Mouse (Mus musculus) stomach, postnatal 0 days (tissue): ENCODE measurements at regions not wholly inside any gene's neighbourhood (a gene's known extent, or its start where the extent isn't known, plus 50 kb on each side); places are given as distances from the start of the nearest gene placed in this dataset.

ENCODE experiments used
- ATAC-seq: fragments of 200-750 bp; cut with Nextera tagmentation; 2 replicates; pipeline ENCODE4 v1.8.0; 2017; ENCODE audit not compliant: low FRiP score, low TSS enrichment
- DNase-seq: peaks from one replicate; pipeline ENCODE4 v3.0.0-alpha.2; 2016; ENCODE audit warnings: low spot score
- H3K27ac ChIP-seq: fragments of 300-500 bp; sonication (generic); replicated peaks from 2 replicates; pipeline ENCODE4 v1.5.1; 2014; ENCODE audit warnings: mild to moderate bottlenecking, control low read depth
- H3K27me3 ChIP-seq: fragments of 300-500 bp; sonication (generic); 2 replicates; pipeline ENCODE4 v1.6.1; 2014; ENCODE audit warnings: low read length; ENCODE audit not compliant: control insufficient read depth, insufficient read depth
- H3K36me3 ChIP-seq: fragments of 300-500 bp; sonication (generic); 2 replicates; pipeline ENCODE4 v1.6.1; 2014; ENCODE audit warnings: low read length, mixed read lengths; ENCODE audit not compliant: control insufficient read depth, insufficient read depth
- H3K4me1 ChIP-seq: fragments of 300-500 bp; sonication (generic); replicated peaks from 2 replicates; pipeline ENCODE4 v1.6.1; 2014; ENCODE audit warnings: antibody characterized with exemption; ENCODE audit not compliant: control insufficient read depth, insufficient read depth
- H3K4me2 ChIP-seq: fragments of 300-500 bp; sonication (generic); replicated peaks from 2 replicates; pipeline ENCODE4 v1.6.1; 2014; ENCODE audit warnings: low read depth, mild to moderate bottlenecking, control low read depth, moderate library complexity
- H3K4me3 ChIP-seq: fragments of 300-500 bp; sonication (generic); 2 replicates; pipeline ENCODE4 v1.5.1; 2014; ENCODE audit warnings: low read depth, low read length, control low read depth
- H3K9ac ChIP-seq: fragments of 300-500 bp; sonication (generic); 2 replicates; pipeline ENCODE4 v1.6.1; 2014; ENCODE audit warnings: mild to moderate bottlenecking, low read length, control low read depth, mixed read lengths
- H3K9me3 ChIP-seq: fragments of 300-500 bp; sonication (generic); 2 replicates; pipeline ENCODE4 v1.6.1; 2016; ENCODE audit warnings: low read length; ENCODE audit not compliant: control insufficient read depth
- CTCF ChIP-seq: IDR thresholded peaks from 2 replicates; pipeline ENCODE4 v1.5.1; 2016; ENCODE audit warnings: antibody characterized with exemption, low read depth, mild to moderate bottlenecking, moderate library complexity
- EP300 ChIP-seq: optimal IDR thresholded peaks from 2 replicates; pipeline ENCODE3; 2016; ENCODE audit warnings: antibody characterized with exemption
- WGBS: fragments of 180-500 bp; shearing (Covaris S2); extraction: QIAGEN DNeasy Blood & Tissue Kit; methylation state at CpG from one replicate; pipeline ENCODE4 v1.1.7; 2014; 5-methylcytosine and 5-hydroxymethylcytosine counted together

DNA sequence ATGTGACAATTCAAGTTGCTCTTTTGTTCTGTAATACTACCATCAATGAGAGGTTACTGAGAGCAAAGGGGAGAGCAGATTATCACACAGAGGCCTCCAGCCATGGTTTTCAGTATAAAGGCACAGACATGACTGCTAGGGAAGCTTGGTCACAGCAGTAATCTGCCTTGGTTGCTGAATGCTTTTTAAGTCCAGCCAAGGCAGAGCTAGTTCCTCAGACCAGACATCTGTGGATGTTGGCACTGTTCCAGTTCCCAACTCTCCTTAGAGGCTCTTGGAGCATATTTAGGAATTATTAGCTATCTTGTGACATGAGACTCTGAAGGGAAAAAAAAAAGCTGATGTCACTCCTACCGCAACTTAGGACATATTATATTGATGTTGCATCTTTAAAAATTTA is 347.5 kb downstream of the Hsfy2 start:
- no peaks in the 10 kb centered on the region for H3K36me3 ChIP-seq
- H3K27me3 ChIP-seq: no peaks in the 10 kb centered on the region
- no peak for ATAC-seq
- TF ChIP-seq CTCF: no peak
- TF ChIP-seq EP300: no peak
- DNase-seq: no peak
- no peaks in the 10 kb centered on the region for H3K9me3 ChIP-seq
- 61% methylated on average over 1 of the region's 1 CpGs for WGBS
- no peak overlapping the region for H3K9ac ChIP-seq
- H3K4me3 ChIP-seq: no peak overlapping the region
- no peak overlapping the region for H3K27ac ChIP-seq
- no peaks in the 10 kb centered on the region for H3K4me1 ChIP-seq
- H3K4me2 ChIP-seq: no peak overlapping the region

DNA sequence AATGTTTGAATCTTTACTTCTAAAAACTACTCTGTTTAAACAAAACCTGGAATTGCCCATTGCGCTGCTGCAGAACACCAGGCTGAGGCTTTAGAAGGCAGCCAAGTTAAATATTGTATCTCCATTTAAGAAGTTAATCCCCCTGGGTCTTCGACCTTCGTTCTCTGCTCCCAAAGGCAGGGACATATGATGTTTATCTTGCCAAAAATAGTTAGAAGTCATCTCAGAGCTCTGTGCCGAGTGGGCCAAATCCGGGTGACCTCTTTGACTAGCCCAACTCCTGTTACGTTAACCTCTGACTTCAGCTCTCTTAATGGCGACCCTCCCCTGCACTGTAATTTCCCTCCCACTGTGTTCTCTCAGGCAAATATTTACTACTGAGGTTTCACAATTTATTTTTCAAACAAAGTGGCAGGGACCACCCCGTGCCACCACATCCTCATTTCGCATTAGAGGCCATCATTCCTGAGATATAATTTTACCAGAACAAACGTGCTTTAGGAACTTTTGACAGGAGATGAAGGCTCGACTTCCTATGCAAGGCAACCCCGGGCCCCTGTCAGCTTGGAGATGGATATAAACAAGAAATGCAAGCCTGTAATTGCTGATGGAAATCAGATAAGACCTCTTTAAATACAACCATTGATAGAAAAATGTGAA is 350.7 kb downstream of the Hsfy2 start:
- H3K4me1 ChIP-seq: no peaks in the 10 kb centered on the region
- H3K36me3 ChIP-seq: no peaks in the 10 kb centered on the region
- H3K4me2 ChIP-seq: no peak overlapping the region
- TF ChIP-seq EP300: no peak
- no peak for TF ChIP-seq CTCF
- no peaks in the 10 kb centered on the region for H3K27me3 ChIP-seq
- no peak overlapping the region for H3K9ac ChIP-seq
- H3K9me3 ChIP-seq: no peaks in the 10 kb centered on the region
- H3K4me3 ChIP-seq: no peak overlapping the region
- ATAC-seq (no peak), DNase-seq (no peak)
- H3K27ac ChIP-seq: no peak overlapping the region
- whole genome bisulfite sequencing: 12% methylated on average over 12 of the region's 12 CpGs

DNA sequence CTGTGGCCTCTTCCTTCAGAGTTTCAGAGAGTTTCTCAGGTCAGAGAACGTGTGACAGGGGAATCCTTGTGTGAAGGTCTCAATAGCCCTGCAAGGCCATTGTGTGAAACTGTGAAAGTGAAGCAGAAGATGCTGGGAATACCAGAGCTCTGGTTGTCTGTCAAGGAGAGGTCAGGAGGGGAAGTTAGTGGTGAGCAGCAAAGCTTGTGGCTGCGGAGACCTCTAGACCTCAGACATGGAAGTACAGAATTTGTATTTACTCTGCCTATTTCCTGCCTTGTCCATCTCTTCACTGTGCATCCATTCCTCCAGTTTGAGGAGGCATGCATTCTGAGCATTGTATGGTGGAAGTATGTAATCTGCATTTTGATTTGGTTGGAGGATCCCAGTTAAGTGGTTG is 375.5 kb downstream of the Hsfy2 start:
- DNase-seq (no peak), ATAC-seq (no peak)
- H3K36me3 ChIP-seq: no peaks in the 10 kb centered on the region
- H3K27me3 ChIP-seq: no peaks in the 10 kb centered on the region
- no peak overlapping the region for H3K4me3 ChIP-seq
- TF ChIP-seq EP300: no peak
- TF ChIP-seq CTCF: no peak
- H3K9me3 ChIP-seq: no peaks in the 10 kb centered on the region
- no peak overlapping the region for H3K4me2 ChIP-seq
- no peak overlapping the region for H3K9ac ChIP-seq
- H3K4me1 ChIP-seq: no peaks in the 10 kb centered on the region
- WGBS: 60% methylated on average over 2 of the region's 2 CpGs
- H3K27ac ChIP-seq: no peak overlapping the region

DNA sequence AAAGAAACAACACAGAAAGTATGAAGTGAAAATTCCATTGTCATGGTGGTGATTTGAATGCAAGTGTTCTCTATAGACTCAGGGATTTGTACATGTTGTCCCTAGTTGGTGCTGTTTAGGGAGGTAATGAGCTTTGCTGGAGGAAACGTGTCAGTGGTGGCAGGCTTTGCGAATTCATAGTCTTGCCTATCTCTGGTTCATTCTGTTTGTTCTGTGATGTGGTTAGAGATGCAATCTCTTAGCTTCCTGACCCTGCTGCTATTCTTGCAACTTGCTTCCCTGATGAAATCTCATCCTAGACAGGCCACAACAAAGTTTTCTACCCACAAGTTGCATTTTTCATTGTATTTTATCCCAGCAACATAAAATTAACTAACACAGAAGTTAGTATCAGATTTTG is 376.5 kb downstream of the Hsfy2 start:
- H3K9me3 ChIP-seq: no peaks in the 10 kb centered on the region
- no peak overlapping the region for H3K9ac ChIP-seq
- no peak overlapping the region for H3K4me2 ChIP-seq
- no peak overlapping the region for H3K27ac ChIP-seq
- no peaks in the 10 kb centered on the region for H3K4me1 ChIP-seq
- WGBS: 76% methylated on average over 2 of the region's 2 CpGs
- no peak for TF ChIP-seq CTCF
- TF ChIP-seq EP300: no peak
- H3K27me3 ChIP-seq: no peaks in the 10 kb centered on the region
- H3K4me3 ChIP-seq: no peak overlapping the region
- no peaks in the 10 kb centered on the region for H3K36me3 ChIP-seq
- ATAC-seq (no peak), DNase-seq (no peak)

DNA sequence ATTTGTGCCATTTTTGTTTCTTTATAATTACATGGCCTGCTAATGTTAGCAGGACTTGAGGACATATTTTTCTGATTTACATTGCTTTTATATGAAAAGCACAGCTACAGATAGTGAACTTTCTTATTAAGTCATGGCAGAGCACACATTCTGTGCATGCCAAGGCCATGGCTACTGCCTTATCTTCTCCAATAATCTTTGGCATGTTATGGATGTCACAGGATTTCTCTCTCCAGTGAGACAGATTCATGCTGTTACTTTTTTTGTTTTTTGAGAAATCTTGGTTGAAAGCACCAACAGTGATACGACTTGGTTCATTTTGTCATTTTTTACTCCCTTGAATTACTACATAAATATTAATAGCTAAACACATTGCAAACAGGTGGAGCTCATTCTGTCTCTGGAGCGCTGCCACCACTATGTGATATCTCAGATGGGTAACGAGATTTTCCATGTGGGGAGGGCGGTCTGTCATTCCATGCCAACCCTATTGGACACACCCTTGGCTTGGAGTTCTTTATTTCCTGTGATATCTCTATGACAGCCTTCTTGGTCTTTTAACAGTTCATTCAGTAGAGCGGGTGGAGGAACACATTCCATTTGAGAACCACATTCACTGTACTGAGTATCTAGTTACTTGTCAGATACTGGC is 380.3 kb downstream of the Hsfy2 start:
- Histone ChIP-seq H3K4me2 (no peak overlapping the region), H3K36me3 (no peaks in the 10 kb centered on the region), H3K27ac (no peak overlapping the region), H3K27me3 (no peaks in the 10 kb centered on the region), H3K4me3 (no peak overlapping the region), H3K9ac (no peak overlapping the region), H3K4me1 (no peaks in the 10 kb centered on the region), H3K9me3 (no peaks in the 10 kb centered on the region)
- WGBS: 75% methylated on average over 5 of the region's 5 CpGs
- DNase-seq: no peak
- ATAC-seq: no peak
- TF ChIP-seq CTCF (no peak), EP300 (no peak)

DNA sequence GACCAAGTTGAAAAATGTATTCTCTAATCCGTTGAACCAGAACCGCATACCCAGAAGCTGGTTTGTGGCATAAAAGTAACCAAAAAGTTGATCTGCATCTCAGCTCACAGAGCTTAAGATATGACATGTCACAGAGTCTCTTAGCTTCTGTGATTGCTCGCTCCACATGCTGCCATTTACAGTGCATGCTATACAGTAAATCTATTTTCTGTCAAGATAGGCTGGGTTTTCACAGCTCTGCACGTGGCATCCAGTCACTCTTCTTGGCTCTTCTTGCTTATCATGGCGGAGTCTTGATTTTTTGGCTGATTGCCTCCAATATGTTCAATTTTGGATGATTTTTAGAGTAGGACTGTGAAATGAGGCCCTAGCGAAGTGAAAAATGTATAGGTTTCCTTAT is 397.5 kb downstream of the Hsfy2 start:
- TF ChIP-seq EP300 (no peak), CTCF (no peak)
- Histone ChIP-seq H3K36me3 (no peaks in the 10 kb centered on the region), H3K4me3 (no peak overlapping the region), H3K27me3 (no peaks in the 10 kb centered on the region), H3K27ac (no peak overlapping the region), H3K4me1 (no peaks in the 10 kb centered on the region), H3K4me2 (no peak overlapping the region), H3K9me3 (no peaks in the 10 kb centered on the region), H3K9ac (no peak overlapping the region)
- WGBS: 79% methylated on average over 6 of the region's 6 CpGs
- DNase-seq (no peak), ATAC-seq (no peak)
